Mouse (Mus musculus): ENCODE measurements at regions not wholly inside any gene's neighbourhood (a gene's known extent, or its start where the extent isn't known, plus 50 kb on each side); places are given as distances from the start of the nearest gene placed in this dataset.

GRCm38 (mm10) chr5:111993221-111993620 lies 259.1 kb downstream of the Cryba4 start:
- ATAC-seq (replicated peaks; ENCODE audit: low FRiP score, low TSS enrichment, poor library complexity, severe bottlenecking), result no peak

- ATAC-seq (replicated peaks; ENCODE audit: low FRiP score, low TSS enrichment, poor library complexity, severe bottlenecking), result no peak
These were observed 258.4 kb downstream of the Cryba4 start for GRCm38 (mm10) chr5:111993930-111994329.

GRCm38 (mm10) chr5:111996806-111997205 lies 255.5 kb downstream of the Cryba4 start:
- no peak for ATAC-seq (replicated peaks; ENCODE audit: low FRiP score, low TSS enrichment, poor library complexity, severe bottlenecking)

GRCm38 (mm10) chr5:112001742-112002701 lies 250.3 kb downstream of the Cryba4 start:
- ATAC-seq (replicated peaks; ENCODE audit: low FRiP score, low TSS enrichment, poor library complexity, severe bottlenecking), result no peak

GRCm38 (mm10) chr5:112002856-112003660 lies 249.3 kb downstream of the Cryba4 start:
- ATAC-seq (replicated peaks; ENCODE audit: low FRiP score, low TSS enrichment, poor library complexity, severe bottlenecking), result no peak

- ATAC-seq (replicated peaks; ENCODE audit: low FRiP score, low TSS enrichment, poor library complexity, severe bottlenecking), result no peak
These were observed 248.3 kb downstream of the Cryba4 start for GRCm38 (mm10) chr5:112004041-112004440.

GRCm38 (mm10) chr5:112012505-112013164 lies 239.7 kb downstream of the Cryba4 start:
- no peak for ATAC-seq (replicated peaks; ENCODE audit: low FRiP score, low TSS enrichment, poor library complexity, severe bottlenecking)

- no peak for ATAC-seq (replicated peaks; ENCODE audit: low FRiP score, low TSS enrichment, poor library complexity, severe bottlenecking)
These were observed 233.4 kb downstream of the Cryba4 start for GRCm38 (mm10) chr5:112018925-112019324.

- no peak for ATAC-seq (replicated peaks; ENCODE audit: low FRiP score, low TSS enrichment, poor library complexity, severe bottlenecking)
These were observed 231.4 kb downstream of the Cryba4 start for GRCm38 (mm10) chr5:112020882-112021281.

GRCm38 (mm10) chr5:112029955-112030354 lies 222.4 kb downstream of the Cryba4 start:
- no peak for ATAC-seq (replicated peaks; ENCODE audit: low FRiP score, low TSS enrichment, poor library complexity, severe bottlenecking)

GRCm38 (mm10) chr5:112032036-112032435 lies 220.3 kb downstream of the Cryba4 start:
- ATAC-seq (replicated peaks; ENCODE audit: low FRiP score, low TSS enrichment, poor library complexity, severe bottlenecking), result no peak

GRCm38 (mm10) chr5:112035426-112035825 lies 216.9 kb downstream of the Cryba4 start:
- ATAC-seq (replicated peaks; ENCODE audit: low FRiP score, low TSS enrichment, poor library complexity, severe bottlenecking), result no peak

- no peak for ATAC-seq (replicated peaks; ENCODE audit: low FRiP score, low TSS enrichment, poor library complexity, severe bottlenecking)
These were observed 215.2 kb downstream of the Cryba4 start for GRCm38 (mm10) chr5:112037080-112037479.

GRCm38 (mm10) chr5:112039645-112040372 lies 212.5 kb downstream of the Cryba4 start:
- ATAC-seq (replicated peaks; ENCODE audit: low FRiP score, low TSS enrichment, poor library complexity, severe bottlenecking), result no peak

GRCm38 (mm10) chr5:112040678-112041077 lies 211.6 kb downstream of the Cryba4 start:
- no peak for ATAC-seq (replicated peaks; ENCODE audit: low FRiP score, low TSS enrichment, poor library complexity, severe bottlenecking)

- ATAC-seq (replicated peaks; ENCODE audit: low FRiP score, low TSS enrichment, poor library complexity, severe bottlenecking), result no peak
These were observed 211.0 kb downstream of the Cryba4 start for GRCm38 (mm10) chr5:112041285-112041684.

GRCm38 (mm10) chr5:112042236-112042635 lies 210.1 kb downstream of the Cryba4 start:
- no peak for ATAC-seq (replicated peaks; ENCODE audit: low FRiP score, low TSS enrichment, poor library complexity, severe bottlenecking)

GRCm38 (mm10) chr5:112050046-112050782 lies 202.1 kb downstream of the Cryba4 start:
- ATAC-seq (replicated peaks; ENCODE audit: low FRiP score, low TSS enrichment, poor library complexity, severe bottlenecking), result no peak

- ATAC-seq (replicated peaks; ENCODE audit: low FRiP score, low TSS enrichment, poor library complexity, severe bottlenecking), result no peak
These were observed 201.4 kb downstream of the Cryba4 start for GRCm38 (mm10) chr5:112050906-112051305.
